Mouse (Mus musculus) ovary, postnatal 10 days (tissue): Measurements from ENCODE around the gene Cdip1.

Experiments
- DNase-seq: peaks from one replicate; pipeline ENCODE4 v3.0.0; 2022; ENCODE audit warnings: low spot score

The Cdip1 gene

GRCm38 (mm10) chr16:4718753-4719518 lies 71.2 kb downstream of the Cdip1 start, which contains the start of gene Nmral1:
TSS of gene Nmral1 (minus strand) at chr16:4719356.
- DNase-seq, result peak; percentile 50

DNA sequence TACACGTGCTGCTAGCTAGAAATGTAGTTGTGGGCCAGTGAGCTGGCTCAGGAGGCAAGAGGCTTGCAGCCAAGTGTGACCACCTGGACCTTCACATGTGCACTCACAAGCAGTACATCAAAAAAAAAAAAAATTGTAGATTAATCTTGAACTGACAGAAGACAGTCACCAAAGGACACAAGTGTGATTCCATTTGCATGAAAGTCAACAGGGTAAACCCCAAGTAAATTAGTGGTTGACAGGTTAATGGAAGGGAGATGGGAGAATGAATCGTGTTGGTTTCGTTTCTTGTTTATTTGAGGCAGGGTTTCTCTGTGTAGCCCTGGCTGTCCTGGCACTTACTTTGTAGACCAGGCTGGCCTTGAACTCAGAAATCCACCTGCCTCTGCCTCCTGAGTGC lies 72.2 kb downstream of the Cdip1 start:
- DNase-seq, result no peak

DNA sequence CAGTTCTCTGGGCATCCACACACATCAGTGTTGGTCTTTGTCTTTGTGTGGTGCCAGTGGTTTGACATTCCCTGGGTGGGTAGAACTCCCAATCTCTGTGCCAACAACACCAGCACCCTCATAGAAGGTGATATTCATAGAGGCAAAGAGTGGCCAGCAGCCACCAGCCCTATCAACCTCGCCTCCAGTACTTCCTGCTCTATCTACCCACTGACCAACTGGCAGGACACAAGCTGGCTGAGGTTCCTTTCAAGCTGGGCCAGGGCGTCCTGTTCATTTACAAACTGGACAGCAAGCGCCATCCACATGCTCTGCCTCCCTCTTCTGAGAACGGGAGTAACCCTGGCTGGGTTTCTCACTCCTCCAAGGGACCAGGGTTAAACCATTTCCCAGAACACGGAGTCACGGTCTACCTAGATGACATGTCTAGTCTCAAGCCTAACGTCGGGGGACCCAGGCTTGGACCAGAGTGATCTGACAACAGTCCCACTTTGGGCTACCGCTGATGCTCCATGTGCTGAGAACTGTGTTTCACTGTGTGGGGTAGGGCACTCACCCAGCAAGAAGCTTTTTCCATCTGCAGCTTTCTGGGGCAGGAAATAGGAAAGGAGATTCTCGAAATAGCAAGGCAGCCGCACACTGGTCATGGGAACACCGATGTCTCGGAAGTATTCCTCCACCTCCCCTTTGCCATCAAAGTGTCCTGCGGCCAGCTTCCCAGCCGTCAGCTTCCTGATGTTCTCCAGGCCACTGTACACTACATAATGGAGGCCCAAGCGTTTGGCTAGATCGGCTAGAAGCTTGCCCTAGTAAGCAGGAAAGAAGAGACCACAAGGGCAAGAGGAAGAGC lies 76.0 kb downstream of the Cdip1 start:
- DNase-seq, result no peak

DNA sequence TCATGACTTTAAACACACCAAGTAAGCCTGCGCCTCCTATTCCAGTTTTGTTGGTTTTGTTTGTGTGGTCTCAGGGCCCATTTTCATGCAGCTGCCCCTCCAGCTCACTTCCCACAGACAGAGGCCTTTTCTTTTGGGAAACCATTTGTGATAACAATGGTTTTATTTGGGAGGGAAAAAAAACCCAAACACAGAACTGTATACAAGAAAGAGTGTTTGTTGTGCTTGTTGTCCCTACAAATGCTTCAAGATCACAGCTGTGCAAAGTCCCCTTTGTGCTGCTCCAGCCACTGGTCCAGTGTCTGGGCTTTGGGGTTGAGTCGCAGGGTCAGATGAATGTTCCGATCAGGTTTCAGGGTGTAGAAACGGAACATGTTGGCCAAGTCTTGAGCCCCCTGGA lies 78.9 kb downstream of the Cdip1 start:
- no peak for DNase-seq

DNA sequence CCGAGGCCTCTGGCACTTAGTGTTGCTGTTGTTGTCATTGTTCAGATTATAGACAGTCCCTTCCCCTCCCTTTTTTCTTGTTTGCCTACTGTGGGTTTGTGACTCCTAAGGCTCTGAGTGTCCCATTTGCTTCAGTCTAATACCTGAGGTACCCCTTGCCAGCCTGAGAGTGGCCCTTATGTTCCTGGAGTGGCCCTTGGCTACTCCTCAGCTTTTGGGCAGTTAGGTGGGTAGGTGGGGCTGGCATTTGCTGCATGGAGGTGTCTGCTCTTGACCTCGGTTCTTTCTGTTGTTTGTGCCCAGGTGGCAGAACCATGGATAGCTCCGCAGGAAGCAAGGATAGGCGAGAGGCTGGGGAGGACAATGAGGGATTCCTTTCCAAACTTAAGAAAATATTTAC lies 84.6 kb downstream of the Cdip1 start:
- DNase-seq, result no peak

GRCm38 (mm10) chr16:4702646-4703045 lies 87.4 kb downstream of the Cdip1 start:
- no peak for DNase-seq

GRCm38 (mm10) chr16:4701211-4701610 lies 88.9 kb downstream of the Cdip1 start:
- DNase-seq, result no peak
